13 mouse cellular contexts compared by ENCODE assay signal in the genomic region with DNA sequence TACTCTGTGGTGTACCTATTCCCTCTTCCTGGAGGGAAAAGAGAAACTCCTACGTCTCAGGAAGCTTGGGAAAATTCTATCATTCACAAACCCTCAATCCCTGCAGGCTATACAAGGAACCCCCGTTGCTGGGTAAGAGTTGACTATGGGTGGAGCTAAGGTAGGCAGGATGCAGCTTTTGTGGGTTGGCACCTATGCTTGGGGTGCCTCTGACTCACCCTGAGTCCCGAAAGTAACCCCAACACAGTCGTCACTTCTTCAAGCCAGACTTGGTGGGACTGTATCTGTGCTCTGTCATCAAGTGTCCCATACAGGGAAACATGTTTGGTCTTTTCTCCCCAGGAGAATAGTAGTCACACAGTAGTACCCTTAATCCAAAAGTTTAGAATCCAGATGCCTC.
"Had no signal": no experiment of that assay in that cellular context is flagged by ENCODE, and none has a peak within 500 bp of the region (broad histone marks: within the 10 kb centered on the region; RNA-seq: fewer than 3 reads in every experiment).

No protein-coding gene starts in this region.

- DNase-seq: kidney, adult 18-20 months; kidney, postnatal 25 days; layer of hippocampus, adult 9-11 months; layer of hippocampus, postnatal 36 days; lung, embryonic 14.5 days; lung, postnatal 10 days; right cerebral cortex, postnatal 25 days; thymus, adult 2 months; thymus, postnatal 25 days had no signal

- H3K4me1 ChIP-seq: liver, embryonic 12.5 days had no signal

- H3K9ac ChIP-seq: limb, embryonic 15.5 days; liver, embryonic 12.5 days; lung, embryonic 14.5 days; midbrain, embryonic 12.5 days had no signal

- H3K4me2 ChIP-seq: limb, embryonic 15.5 days; liver, embryonic 12.5 days; lung, embryonic 14.5 days; midbrain, embryonic 12.5 days had no signal

- H3K27ac ChIP-seq: limb, embryonic 15.5 days; liver, embryonic 12.5 days; macrophage; midbrain, embryonic 12.5 days had no signal

- H3K36me3 ChIP-seq: midbrain, embryonic 12.5 days had no signal

- H3K4me3 ChIP-seq: limb, embryonic 15.5 days; liver, embryonic 12.5 days; midbrain, embryonic 12.5 days had no signal

- H3K9me3 ChIP-seq: limb, embryonic 15.5 days; liver, embryonic 12.5 days; midbrain, embryonic 12.5 days had no signal

- H3K27me3 ChIP-seq: limb, embryonic 15.5 days; liver, embryonic 12.5 days had no signal
